Mouse (Mus musculus): ENCODE measurements around the gene Olfr1509. TPM values are rescaled to one million over a fixed set of nuclear protein-coding genes. Genes with fewer than 3 reads are reported as not detected.

Olfr1509 gene
- polyA plus RNA-seq, 1 experiment from 2014 or later: not detected

Other genes starting within 250 kb of the Olfr1509 start
- gene Supt16, start 245.6 kb upstream of the Olfr1509 start, polyA plus RNA-seq (2015; fragmentation: Nextera tagmentation; extraction: Ambion mirVana): 36.8 and 45.9 TPM in 2 replicates
- 30.0 and 30.5 TPM in 2 replicates for gene Chd8, start 185.2 kb upstream of the Olfr1509 start, polyA plus RNA-seq (2015; fragmentation: Nextera tagmentation; extraction: Ambion mirVana)
- 51.0 and 52.5 TPM in 2 replicates for gene Tox4, start 163.8 kb upstream of the Olfr1509 start, polyA plus RNA-seq (2015; fragmentation: Nextera tagmentation; extraction: Ambion mirVana)
- gene Rab2b, start 163.4 kb upstream of the Olfr1509 start, polyA plus RNA-seq (2015; fragmentation: Nextera tagmentation; extraction: Ambion mirVana): 47.5 and 50.0 TPM in 2 replicates
- gene Mettl3, start 137.9 kb upstream of the Olfr1509 start, polyA plus RNA-seq (2015; fragmentation: Nextera tagmentation; extraction: Ambion mirVana): 44.9 and 47.9 TPM in 2 replicates
- 40.0 and 41.6 TPM in 2 replicates for gene Sall2, start 114.2 kb upstream of the Olfr1509 start, polyA plus RNA-seq (2015; fragmentation: Nextera tagmentation; extraction: Ambion mirVana)
- gene Olfr1513, start 86.6 kb upstream of the Olfr1509 start, polyA plus RNA-seq (2015; fragmentation: Nextera tagmentation; extraction: Ambion mirVana): not detected in 2 replicates
- 0.09 and 0.13 TPM in 2 replicates for gene Olfr1512, start 63.8 kb upstream of the Olfr1509 start, polyA plus RNA-seq (2015; fragmentation: Nextera tagmentation; extraction: Ambion mirVana)
- gene Olfr1511, start 45.6 kb upstream of the Olfr1509 start, polyA plus RNA-seq (2015; fragmentation: Nextera tagmentation; extraction: Ambion mirVana): 0.28 and 0.31 TPM in 2 replicates
- gene Olfr1510, start 28.6 kb upstream of the Olfr1509 start, polyA plus RNA-seq (2015; fragmentation: Nextera tagmentation; extraction: Ambion mirVana): not detected in 2 replicates
- 0.03 TPM in 1 of 2 replicates, not detected in the other for gene Olfr1508, start 24.5 kb downstream of the Olfr1509 start, polyA plus RNA-seq (2015; fragmentation: Nextera tagmentation; extraction: Ambion mirVana)
- gene Olfr1507, start 52.8 kb downstream of the Olfr1509 start, polyA plus RNA-seq (2015; fragmentation: Nextera tagmentation; extraction: Ambion mirVana): not detected in 2 replicates